Mouse (Mus musculus): ENCODE results near the gene Dzip1. TPM values are rescaled to one million over a fixed set of nuclear protein-coding genes. Genes with fewer than 3 reads are reported as not detected.
A peak's percentile ranks its signal among the peaks of the same experiment; 100 is the strongest.

The Dzip1 gene
- polyA plus RNA-seq, 1 experiment from 2014 or later, result 2.7 TPM

DNA sequence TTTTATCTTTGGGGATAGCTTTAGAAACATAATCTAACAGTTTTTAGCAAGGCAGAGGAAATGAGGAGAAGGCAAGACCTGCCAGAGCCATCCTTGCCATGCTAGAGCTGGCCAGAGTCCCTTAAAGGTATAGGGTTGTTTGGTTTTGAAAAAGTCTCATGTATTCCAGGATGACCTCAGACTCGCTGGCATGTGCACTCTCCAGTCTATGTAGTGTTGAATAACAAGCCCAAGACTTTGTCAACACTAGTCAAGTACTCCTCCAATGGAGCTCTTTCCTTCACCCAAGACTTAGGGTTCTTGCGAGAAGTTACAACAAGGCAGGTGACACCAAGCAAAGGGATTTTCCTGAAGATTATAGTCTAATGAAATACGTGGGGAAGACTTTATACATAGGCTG, 3.3 kb upstream of the Dzip1 start:
- Histone ChIP-seq H3K27ac (ENCODE audit: low read depth, low read length) (no peak overlapping the region), H3K4me3 (ENCODE audit: low read depth, low read length) (no peak overlapping the region), H3K4me1 (replicated peaks; ENCODE audit: control insufficient read depth, insufficient read depth, low read length) (peaks cover 10% of the 10 kb centered on the region; the same call in 1 of the 2 replicates), H3K27me3 (replicated peaks; ENCODE audit: control insufficient read depth, insufficient read depth, low read length) (no peaks in the 10 kb centered on the region; the same call in 1 of the 2 replicates), H3K9me3 (ENCODE audit: control insufficient read depth) (no peaks in the 10 kb centered on the region), H3K9ac (ENCODE audit: low read depth, low read length) (no peak overlapping the region), H3K4me2 (replicated peaks; ENCODE audit: low read depth) (no peak overlapping the region), H3K36me3 (ENCODE audit: control insufficient read depth, insufficient read depth) (no peaks in the 10 kb centered on the region)
- no peak for ATAC-seq
- WGBS, result 86% methylated on average over 3 of the region's 3 CpGs
- TF ChIP-seq CTCF (IDR thresholded peaks at IDR 0.05; ENCODE audit: low read depth), result no peak

DNA sequence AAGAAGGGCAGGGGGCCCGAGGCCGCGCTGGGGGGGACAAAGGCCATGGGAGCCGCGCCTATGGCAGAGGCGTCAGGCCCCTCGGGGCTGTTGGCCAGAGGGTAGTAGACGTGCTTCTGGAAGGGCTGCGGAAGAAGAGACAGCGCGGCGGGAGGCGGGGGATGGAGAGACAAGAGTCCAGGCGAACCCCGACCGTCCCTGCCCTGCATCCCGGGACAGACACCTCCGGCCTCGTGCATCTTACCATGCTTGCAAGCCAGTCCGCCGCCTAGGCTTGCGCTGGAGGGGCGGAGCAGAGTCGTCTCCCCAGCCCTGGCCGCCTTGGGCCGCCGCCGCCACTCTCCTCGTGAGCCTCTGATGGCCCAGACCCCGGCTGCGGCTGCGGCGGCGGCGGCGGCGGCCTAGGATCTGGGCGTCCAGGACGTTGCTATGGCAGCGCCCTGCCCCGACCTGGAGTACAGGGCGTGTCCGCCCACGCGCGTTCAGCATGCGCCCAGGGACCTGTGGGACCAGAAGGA, 2.5 kb downstream of the Dzip1 start:
- 2% methylated on average over 47 of the region's 47 CpGs for WGBS
- H3K9ac ChIP-seq (ENCODE audit: low read depth, low read length), result no peak overlapping the region; the same call in 1 of the 2 replicates
- H3K36me3 ChIP-seq (ENCODE audit: control insufficient read depth, insufficient read depth), result no peaks in the 10 kb centered on the region
- H3K9me3 ChIP-seq (ENCODE audit: control insufficient read depth), result no peaks in the 10 kb centered on the region
- H3K27me3 ChIP-seq (replicated peaks; ENCODE audit: control insufficient read depth, insufficient read depth, low read length), result peaks cover 14% of the 10 kb centered on the region
- peak; percentile 39; the same call in 1 of the 2 replicates for ATAC-seq
- H3K27ac ChIP-seq (ENCODE audit: low read depth, low read length), result no peak overlapping the region
- no peak for TF ChIP-seq CTCF (IDR thresholded peaks at IDR 0.05; ENCODE audit: low read depth)
- peaks cover 13% of the 10 kb centered on the region; the same call in 1 of the 2 replicates for H3K4me1 ChIP-seq (replicated peaks; ENCODE audit: control insufficient read depth, insufficient read depth, low read length)
- peak overlapping the region; percentile 41 for H3K4me3 ChIP-seq (ENCODE audit: low read depth, low read length)
- H3K4me2 ChIP-seq (replicated peaks; ENCODE audit: low read depth), result peak overlapping the region; percentile 72

DNA sequence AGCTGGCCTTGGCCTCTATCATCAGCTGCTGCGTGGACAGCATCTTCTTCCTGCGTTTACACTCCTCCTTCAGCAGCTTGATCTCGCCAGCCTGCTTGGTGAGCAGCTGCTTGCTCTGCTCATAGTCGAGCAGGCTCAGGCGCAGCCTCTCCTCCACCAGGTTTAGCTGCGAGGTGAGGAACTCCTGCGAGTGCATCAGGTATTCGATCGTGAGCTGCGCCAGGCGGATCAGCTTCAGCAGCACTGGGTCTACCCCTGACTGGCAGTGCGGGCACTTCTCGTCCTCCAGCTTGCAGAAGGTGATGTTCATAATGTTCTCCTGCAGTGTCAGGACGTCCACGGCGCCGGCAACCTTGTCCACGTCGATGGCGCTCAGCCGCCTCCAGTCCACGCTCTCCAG, 3.0 kb downstream of the Dzip1 start:
- no peak for TF ChIP-seq CTCF (IDR thresholded peaks at IDR 0.05; ENCODE audit: low read depth)
- WGBS, result 34% methylated on average over 22 of the region's 22 CpGs
- Histone ChIP-seq H3K4me2 (replicated peaks; ENCODE audit: low read depth) (peak overlapping the region; percentile 72), H3K4me1 (replicated peaks; ENCODE audit: control insufficient read depth, insufficient read depth, low read length) (peaks cover 13% of the 10 kb centered on the region; the same call in 1 of the 2 replicates), H3K36me3 (ENCODE audit: control insufficient read depth, insufficient read depth) (no peaks in the 10 kb centered on the region), H3K9ac (ENCODE audit: low read depth, low read length) (no peak overlapping the region; the same call in 1 of the 2 replicates), H3K4me3 (ENCODE audit: low read depth, low read length) (peak overlapping the region; percentile 41), H3K9me3 (ENCODE audit: control insufficient read depth) (no peaks in the 10 kb centered on the region), H3K27me3 (replicated peaks; ENCODE audit: control insufficient read depth, insufficient read depth, low read length) (peaks cover 14% of the 10 kb centered on the region), H3K27ac (ENCODE audit: low read depth, low read length) (no peak overlapping the region)
- ATAC-seq, result no peak

DNA sequence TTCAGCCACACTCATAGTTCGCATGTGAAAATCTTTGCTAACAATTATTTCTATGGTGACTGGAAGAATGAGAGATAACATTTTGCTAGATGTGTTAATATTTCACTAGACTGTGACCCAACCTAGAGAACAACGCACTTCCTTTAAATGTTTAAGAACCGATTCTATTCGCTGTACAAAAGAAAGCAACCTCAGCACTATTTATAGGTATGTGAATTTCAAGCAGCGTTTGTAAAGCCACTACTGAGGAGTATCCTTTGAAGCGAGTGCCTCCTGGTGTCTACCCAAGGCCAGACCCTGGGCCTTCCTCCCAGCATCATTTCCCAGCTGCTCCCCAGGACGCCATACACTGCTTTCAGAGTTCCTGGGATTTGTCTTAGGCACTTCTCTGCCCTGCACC, 4.6 kb downstream of the Dzip1 start:
- 0 out of 2 replicates have a peak, but pooled peaks have one; percentile 25 for TF ChIP-seq CTCF (IDR thresholded peaks at IDR 0.05; ENCODE audit: low read depth)
- no peak overlapping the region for H3K4me3 ChIP-seq (ENCODE audit: low read depth, low read length)
- no peak overlapping the region for H3K27ac ChIP-seq (ENCODE audit: low read depth, low read length)
- H3K9me3 ChIP-seq (ENCODE audit: control insufficient read depth), result no peaks in the 10 kb centered on the region
- no peak overlapping the region for H3K4me2 ChIP-seq (replicated peaks; ENCODE audit: low read depth)
- peaks cover 14% of the 10 kb centered on the region for H3K27me3 ChIP-seq (replicated peaks; ENCODE audit: control insufficient read depth, insufficient read depth, low read length)
- H3K36me3 ChIP-seq (ENCODE audit: control insufficient read depth, insufficient read depth), result no peaks in the 10 kb centered on the region
- no peak overlapping the region for H3K9ac ChIP-seq (ENCODE audit: low read depth, low read length)
- peaks cover 13% of the 10 kb centered on the region; the same call in 1 of the 2 replicates for H3K4me1 ChIP-seq (replicated peaks; ENCODE audit: control insufficient read depth, insufficient read depth, low read length)
- 35% methylated on average over 7 of the region's 7 CpGs for WGBS
- ATAC-seq, result no peak

DNA sequence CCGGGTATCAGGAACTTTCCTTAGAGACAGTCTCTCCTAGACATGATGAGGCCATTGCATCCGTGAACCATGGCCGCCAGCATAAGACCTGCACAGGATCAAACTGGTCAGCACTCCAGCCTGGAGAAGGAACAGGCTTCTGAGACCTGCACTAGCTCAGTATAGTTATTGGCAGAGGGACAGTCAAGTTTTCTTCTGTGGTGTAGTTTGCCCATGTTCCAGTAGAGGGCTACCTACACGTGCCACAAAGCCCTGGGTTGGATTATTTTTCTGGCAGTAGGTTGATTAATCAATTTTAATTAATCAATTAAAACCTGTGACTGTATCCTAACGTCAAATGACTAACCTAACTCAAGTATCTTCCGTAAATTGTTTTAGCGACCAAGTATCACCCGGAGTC, 6.2 kb downstream of the Dzip1 start:
- Histone ChIP-seq H3K4me3 (ENCODE audit: low read depth, low read length) (no peak overlapping the region), H3K27me3 (replicated peaks; ENCODE audit: control insufficient read depth, insufficient read depth, low read length) (peaks cover 14% of the 10 kb centered on the region), H3K9me3 (ENCODE audit: control insufficient read depth) (no peaks in the 10 kb centered on the region), H3K4me1 (replicated peaks; ENCODE audit: control insufficient read depth, insufficient read depth, low read length) (0 out of 2 replicates have a peak, but pooled peaks cover 3% of the 10 kb centered on the region), H3K4me2 (replicated peaks; ENCODE audit: low read depth) (no peak overlapping the region), H3K36me3 (ENCODE audit: control insufficient read depth, insufficient read depth) (no peaks in the 10 kb centered on the region), H3K9ac (ENCODE audit: low read depth, low read length) (no peak overlapping the region), H3K27ac (ENCODE audit: low read depth, low read length) (no peak overlapping the region)
- peak; percentile 72 for TF ChIP-seq CTCF (IDR thresholded peaks at IDR 0.05; ENCODE audit: low read depth)
- WGBS, result 62% methylated on average over 8 of the region's 8 CpGs
- no peak for ATAC-seq

DNA sequence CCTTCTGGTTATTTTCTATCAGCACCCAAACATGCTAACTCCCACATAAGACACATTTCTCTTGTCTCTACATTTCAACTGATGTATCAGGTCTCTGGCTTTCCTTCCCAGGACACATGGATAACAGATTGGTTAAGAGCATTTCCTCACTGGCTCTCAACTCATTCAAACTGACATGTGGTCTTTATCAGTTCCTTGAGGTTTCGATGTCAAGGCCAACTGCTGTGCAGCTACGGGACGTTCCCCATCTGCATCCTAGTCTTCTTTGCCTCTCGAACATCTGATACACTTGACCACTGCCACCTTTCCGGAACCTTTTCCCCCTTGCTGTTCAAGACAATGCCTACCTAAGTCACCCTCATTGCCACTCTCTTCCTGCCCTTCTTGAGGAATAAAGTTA, 11.6 kb downstream of the Dzip1 start:
- no peaks in the 10 kb centered on the region for H3K9me3 ChIP-seq (ENCODE audit: control insufficient read depth)
- no peak overlapping the region for H3K4me2 ChIP-seq (replicated peaks; ENCODE audit: low read depth)
- no peak overlapping the region for H3K4me3 ChIP-seq (ENCODE audit: low read depth, low read length)
- no peak overlapping the region for H3K27ac ChIP-seq (ENCODE audit: low read depth, low read length)
- TF ChIP-seq CTCF (IDR thresholded peaks at IDR 0.05; ENCODE audit: low read depth), result no peak
- H3K9ac ChIP-seq (ENCODE audit: low read depth, low read length), result no peak overlapping the region
- no peaks in the 10 kb centered on the region for H3K27me3 ChIP-seq (replicated peaks; ENCODE audit: control insufficient read depth, insufficient read depth, low read length)
- 86% methylated on average over 5 of the region's 5 CpGs for WGBS
- no peaks in the 10 kb centered on the region for H3K4me1 ChIP-seq (replicated peaks; ENCODE audit: control insufficient read depth, insufficient read depth, low read length)
- H3K36me3 ChIP-seq (ENCODE audit: control insufficient read depth, insufficient read depth), result peaks cover 2% of the 10 kb centered on the region; the same call in 1 of the 2 replicates
- ATAC-seq, result no peak
